Mouse (Mus musculus) testis, adult 2 months (tissue): Measurements from ENCODE around the gene Tcl1b3.

Experiments used
- CTCF ChIP-seq: fragments of 200-500 bp; IDR thresholded peaks from 2 replicates; pipeline ENCODE4 v1.5.1; 2012; ENCODE audit warnings: low read depth, mild to moderate bottlenecking, inconsistent platforms, low read length, moderate library complexity; ENCODE audit not compliant: control insufficient read depth, insufficient read depth, insufficient replicate concordance
- POLR2A ChIP-seq: fragments of 200-500 bp; IDR thresholded peaks from 2 replicates; pipeline ENCODE4 v1.6.1; 2012; ENCODE audit warnings: low read depth, mild to moderate bottlenecking, inconsistent platforms, low read length, moderate library complexity; ENCODE audit not compliant: control insufficient read depth

- TF ChIP-seq POLR2A (no peak), CTCF (no peak)
These were observed 43.5 kb downstream of the Tcl1b3 start for GRCm38 (mm10) chr12:105234362-105234761.
